Mouse (Mus musculus): Measurements from ENCODE around the gene Bank1.

The Bank1 gene

GRCm38 (mm10) chr3:136251578-136251977, 74.3 kb downstream of the Bank1 start:
- no peak for DNase-seq

- no peak for DNase-seq
Observed at GRCm38 (mm10) chr3:136247331-136247730, 78.5 kb downstream of the Bank1 start.

GRCm38 (mm10) chr3:136244931-136245330, 80.9 kb downstream of the Bank1 start:
- DNase-seq, result no peak

GRCm38 (mm10) chr3:136238790-136239189, 87.1 kb downstream of the Bank1 start:
- DNase-seq, result no peak

- no peak for DNase-seq
Observed at GRCm38 (mm10) chr3:136233507-136233906, 92.4 kb downstream of the Bank1 start.

- DNase-seq, result no peak
Observed at GRCm38 (mm10) chr3:136230602-136231151, 95.2 kb downstream of the Bank1 start.

- no peak for DNase-seq
Observed at GRCm38 (mm10) chr3:136189661-136190228, 136.1 kb downstream of the Bank1 start.

GRCm38 (mm10) chr3:136186548-136187113, 139.2 kb downstream of the Bank1 start:
- DNase-seq, result no peak

GRCm38 (mm10) chr3:136171631-136172030, 154.2 kb downstream of the Bank1 start:
- no peak for DNase-seq

GRCm38 (mm10) chr3:136168071-136168470, 157.8 kb downstream of the Bank1 start:
- peak; percentile 10 for DNase-seq

- no peak for DNase-seq
Observed at GRCm38 (mm10) chr3:136166671-136167070, 159.2 kb downstream of the Bank1 start.

- no peak for DNase-seq
Observed at GRCm38 (mm10) chr3:136166033-136166361, 159.9 kb downstream of the Bank1 start.

- no peak for DNase-seq
Observed at GRCm38 (mm10) chr3:136165167-136166032, 160.5 kb downstream of the Bank1 start.

- no peak for DNase-seq
Observed at GRCm38 (mm10) chr3:136158059-136158458, 167.8 kb downstream of the Bank1 start.

- no peak for DNase-seq
Observed at GRCm38 (mm10) chr3:136155555-136155954, 170.3 kb downstream of the Bank1 start.

- no peak for DNase-seq
Observed at GRCm38 (mm10) chr3:136150886-136151285, 175.0 kb downstream of the Bank1 start.

- DNase-seq, result no peak
Observed at GRCm38 (mm10) chr3:136147166-136147565, 178.7 kb downstream of the Bank1 start.

- no peak for DNase-seq
Observed at GRCm38 (mm10) chr3:136132013-136132412, 193.9 kb downstream of the Bank1 start.

- DNase-seq, result peak; percentile 25
Observed at GRCm38 (mm10) chr3:136115478-136116215, 210.2 kb downstream of the Bank1 start.

- no peak for DNase-seq
Observed at GRCm38 (mm10) chr3:136109411-136110139, 216.3 kb downstream of the Bank1 start.

GRCm38 (mm10) chr3:136106452-136106851, 219.4 kb downstream of the Bank1 start:
- DNase-seq, result no peak

GRCm38 (mm10) chr3:136103339-136103738, 222.5 kb downstream of the Bank1 start:
- no peak for DNase-seq
